Mouse (Mus musculus) heart, embryonic 11.5 days (tissue): ENCODE measurements around the gene Plpp2. TPM values are rescaled to one million over a fixed set of nuclear protein-coding genes. Genes with fewer than 3 reads are reported as not detected.

Source experiments
- ATAC-seq: fragments of 200-750 bp; cut with Nextera tagmentation; replicated peaks from 2 replicates; pipeline ENCODE4 v1.8.0; 2017; ENCODE audit warnings: moderate library complexity; ENCODE audit not compliant: insufficient number of reproducible peaks, low FRiP score, low TSS enrichment
- H3K27ac ChIP-seq: fragments of 300-500 bp; sonication (generic); 2 replicates; pipeline ENCODE4 v1.5.1; 2014; ENCODE audit warnings: mild to moderate bottlenecking, low read depth, low read length
- H3K27me3 ChIP-seq: fragments of 300-500 bp; sonication (generic); 2 replicates; pipeline ENCODE4 v1.6.1; 2014; ENCODE audit warnings: mild to moderate bottlenecking, low read length, mixed read lengths; ENCODE audit not compliant: control insufficient read depth, insufficient read depth
- H3K36me3 ChIP-seq: fragments of 300-500 bp; sonication (generic); 2 replicates; pipeline ENCODE4 v1.6.1; 2014; ENCODE audit warnings: mild to moderate bottlenecking, low read length, moderate library complexity, mixed read lengths; ENCODE audit not compliant: control insufficient read depth, insufficient read depth
- H3K4me1 ChIP-seq: fragments of 300-500 bp; sonication (generic); 2 replicates; pipeline ENCODE4 v1.6.1; 2014; ENCODE audit warnings: low read length; ENCODE audit not compliant: control insufficient read depth, insufficient read depth
- H3K4me2 ChIP-seq: fragments of 300-500 bp; sonication (generic); 2 replicates; pipeline ENCODE4 v1.6.1; 2014; ENCODE audit warnings: mild to moderate bottlenecking, moderate library complexity
- H3K4me3 ChIP-seq: fragments of 300-500 bp; sonication (generic); 2 replicates; pipeline ENCODE4 v1.5.1; 2014; ENCODE audit warnings: low read depth, low read length
- H3K9ac ChIP-seq: fragments of 300-500 bp; sonication (generic); 2 replicates; pipeline ENCODE4 v1.6.1; 2014; ENCODE audit warnings: mild to moderate bottlenecking, low read depth, low read length, moderate library complexity
- H3K9me3 ChIP-seq: fragments of 300-500 bp; sonication (generic); replicated peaks from 2 replicates; pipeline ENCODE4 v1.6.1; 2016; ENCODE audit warnings: low read length; ENCODE audit not compliant: control insufficient read depth
- WGBS: fragments of 180-500 bp; shearing (Covaris S2); extraction: QIAGEN DNeasy Blood & Tissue Kit; methylation state at CpG from one replicate; pipeline ENCODE4 v1.1.7; 2014; ENCODE audit not compliant: insufficient replicate concordance; 5-methylcytosine and 5-hydroxymethylcytosine counted together
- polyA plus RNA-seq: library from polyadenylated mRNA; unstranded; fragments of >200 nt; fragmentation: Nextera tagmentation; extraction: Ambion mirVana; gene quantifications from 2 replicates; pipeline ENCODE4 v1.2.1, GENCODE M21; 2014

Plpp2 gene
- polyA plus RNA-seq, 1 experiment from 2014 or later, result 14.2 TPM

DNA sequence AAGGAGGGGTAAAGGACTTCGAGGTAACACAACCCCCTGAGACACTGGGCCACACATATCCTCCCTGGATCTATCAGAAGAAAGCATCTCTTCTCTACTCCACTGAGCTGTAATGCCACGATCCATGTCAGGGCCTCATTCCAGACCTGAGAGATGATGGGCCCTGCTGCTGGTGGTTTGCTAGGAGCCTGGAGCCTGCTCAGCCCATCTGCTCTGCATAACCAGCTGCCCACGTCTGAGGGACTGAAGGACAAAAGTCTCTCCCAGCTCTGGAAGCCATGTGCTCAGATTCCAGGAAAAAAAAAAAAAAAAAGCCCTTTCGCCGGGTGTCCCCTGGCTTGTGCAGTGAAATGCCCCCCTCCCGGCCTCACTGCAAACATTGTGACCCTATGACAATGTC lies 42.2 kb upstream of the Plpp2 start:
- peaks cover 6% of the 10 kb centered on the region; the same call in 1 of the 2 replicates for H3K27me3 ChIP-seq
- H3K36me3 ChIP-seq, result no peaks in the 10 kb centered on the region
- no peak for ATAC-seq
- no peak overlapping the region for H3K9ac ChIP-seq
- no peak overlapping the region for H3K4me3 ChIP-seq
- H3K9me3 ChIP-seq, result no peaks in the 10 kb centered on the region
- H3K4me1 ChIP-seq, result no peaks in the 10 kb centered on the region
- no peak overlapping the region for H3K4me2 ChIP-seq
- H3K27ac ChIP-seq, result no peak overlapping the region
- 80% methylated on average over 6 of the region's 6 CpGs for WGBS

GRCm38 (mm10) chr10:79574796-79575195 lies 41.2 kb upstream of the Plpp2 start:
- WGBS, result 88% methylated on average over 6 of the region's 6 CpGs
- Histone ChIP-seq H3K36me3 (no peaks in the 10 kb centered on the region), H3K27me3 (peaks cover 6% of the 10 kb centered on the region; the same call in 1 of the 2 replicates)

GRCm38 (mm10) chr10:79574350-79574749 lies 40.8 kb upstream of the Plpp2 start:
- H3K9me3 ChIP-seq, result no peaks in the 10 kb centered on the region
- 74% methylated on average over 8 of the region's 8 CpGs for WGBS
- H3K4me2 ChIP-seq, result no peak overlapping the region
- no peaks in the 10 kb centered on the region for H3K4me1 ChIP-seq
- H3K36me3 ChIP-seq, result no peaks in the 10 kb centered on the region
- no peak for ATAC-seq
- H3K27me3 ChIP-seq, result peaks cover 6% of the 10 kb centered on the region; the same call in 1 of the 2 replicates
- H3K9ac ChIP-seq, result no peak overlapping the region
- no peak overlapping the region for H3K4me3 ChIP-seq
- no peak overlapping the region for H3K27ac ChIP-seq

More at GRCm38 (mm10) chr10:79574796-79575195, 41.2 kb upstream of the Plpp2 start:
- Histone ChIP-seq H3K4me2 (no peak overlapping the region), H3K4me1 (no peaks in the 10 kb centered on the region), H3K4me3 (no peak overlapping the region), H3K9ac (no peak overlapping the region), H3K27ac (no peak overlapping the region), H3K9me3 (no peaks in the 10 kb centered on the region)
- ATAC-seq, result no peak

DNA sequence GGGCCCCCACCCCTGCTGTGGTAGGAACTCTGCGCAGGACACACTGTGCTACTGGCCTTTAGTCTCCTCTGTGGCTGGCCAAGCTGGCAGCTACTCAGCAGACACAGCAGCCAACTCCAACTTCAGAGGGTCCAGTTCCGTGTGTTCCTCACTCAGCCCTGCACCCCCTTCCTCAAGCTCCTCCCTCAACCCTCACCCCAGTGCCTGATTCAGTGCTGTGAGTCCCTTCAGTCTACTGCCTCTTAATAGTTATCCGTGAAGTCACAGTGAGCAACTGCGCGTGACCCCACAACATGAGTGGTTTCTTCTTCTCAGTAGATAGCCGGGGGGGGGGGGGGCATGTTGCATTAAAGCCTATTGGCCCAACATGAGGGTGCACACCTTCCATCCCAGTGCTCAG lies 40.0 kb upstream of the Plpp2 start:
- Histone ChIP-seq H3K27ac (no peak overlapping the region), H3K27me3 (0 out of 2 replicates have a peak, but pooled peaks cover 1% of the 10 kb centered on the region), H3K9me3 (no peaks in the 10 kb centered on the region), H3K36me3 (no peaks in the 10 kb centered on the region), H3K4me1 (no peaks in the 10 kb centered on the region), H3K9ac (no peak overlapping the region), H3K4me3 (no peak overlapping the region), H3K4me2 (no peak overlapping the region)
- 80% methylated on average over 6 of the region's 6 CpGs for WGBS
- no peak for ATAC-seq

DNA sequence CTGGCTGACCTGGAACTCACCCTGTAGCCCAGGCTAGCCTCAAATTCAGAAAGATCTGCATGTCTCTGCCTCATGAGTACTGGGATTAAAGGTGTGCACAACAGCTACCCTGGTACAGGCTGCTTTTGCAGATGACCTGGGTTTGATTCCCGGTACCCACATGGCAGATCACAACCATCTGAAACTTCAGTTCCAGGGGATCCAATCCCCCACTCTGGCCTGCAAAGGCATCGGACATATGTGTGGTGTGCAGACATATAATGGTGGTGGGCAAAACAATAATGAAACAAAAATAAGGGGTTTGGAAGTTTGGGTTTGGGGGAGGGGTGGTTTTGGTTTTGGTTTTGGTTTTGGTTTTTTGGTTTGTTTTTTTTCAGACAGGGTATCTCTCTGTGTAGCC lies 37.7 kb upstream of the Plpp2 start:
- Histone ChIP-seq H3K27me3 (no peaks in the 10 kb centered on the region), H3K36me3 (no peaks in the 10 kb centered on the region), H3K4me3 (no peak overlapping the region), H3K27ac (no peak overlapping the region), H3K4me2 (no peak overlapping the region), H3K9me3 (no peaks in the 10 kb centered on the region), H3K4me1 (no peaks in the 10 kb centered on the region), H3K9ac (no peak overlapping the region)
- WGBS, result 87% methylated on average over 2 of the region's 2 CpGs
- no peak for ATAC-seq

- no peak overlapping the region for H3K9ac ChIP-seq
- H3K9me3 ChIP-seq, result no peaks in the 10 kb centered on the region
- ATAC-seq, result no peak
- H3K27ac ChIP-seq, result no peak overlapping the region
- no peak overlapping the region for H3K4me2 ChIP-seq
- no peaks in the 10 kb centered on the region for H3K4me1 ChIP-seq
- no peaks in the 10 kb centered on the region for H3K36me3 ChIP-seq
- H3K27me3 ChIP-seq, result no peaks in the 10 kb centered on the region
- no peak overlapping the region for H3K4me3 ChIP-seq
- 80% methylated on average over 5 of the region's 5 CpGs for WGBS
Observed at GRCm38 (mm10) chr10:79569921-79570320, 36.3 kb upstream of the Plpp2 start.

DNA sequence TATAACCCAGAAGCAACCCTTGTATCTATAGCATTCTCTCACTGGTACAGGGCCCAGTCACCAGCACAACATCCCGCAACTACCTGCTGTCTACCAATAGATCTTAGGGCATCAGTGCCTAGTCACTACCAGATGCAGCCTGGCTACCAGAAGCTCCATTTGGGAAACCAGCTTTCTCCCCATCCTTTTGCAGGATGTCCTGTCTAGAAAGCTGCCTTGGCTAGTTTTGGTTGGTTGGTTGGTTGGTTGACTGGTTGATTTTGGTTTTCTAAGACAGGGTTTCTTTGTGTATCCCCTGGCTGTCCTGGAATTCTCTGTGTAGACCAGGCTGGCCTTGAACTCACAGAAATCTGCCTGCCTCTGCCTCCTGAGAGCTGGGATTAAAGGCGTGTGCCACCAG lies 26.1 kb upstream of the Plpp2 start:
- H3K36me3 ChIP-seq, result no peaks in the 10 kb centered on the region
- H3K27ac ChIP-seq, result no peak overlapping the region
- no peaks in the 10 kb centered on the region for H3K4me1 ChIP-seq
- no peaks in the 10 kb centered on the region for H3K9me3 ChIP-seq
- 84% methylated on average over 2 of the region's 2 CpGs for WGBS
- no peak overlapping the region for H3K4me2 ChIP-seq
- ATAC-seq, result no peak
- no peaks in the 10 kb centered on the region for H3K27me3 ChIP-seq
- no peak overlapping the region for H3K9ac ChIP-seq
- no peak overlapping the region for H3K4me3 ChIP-seq

DNA sequence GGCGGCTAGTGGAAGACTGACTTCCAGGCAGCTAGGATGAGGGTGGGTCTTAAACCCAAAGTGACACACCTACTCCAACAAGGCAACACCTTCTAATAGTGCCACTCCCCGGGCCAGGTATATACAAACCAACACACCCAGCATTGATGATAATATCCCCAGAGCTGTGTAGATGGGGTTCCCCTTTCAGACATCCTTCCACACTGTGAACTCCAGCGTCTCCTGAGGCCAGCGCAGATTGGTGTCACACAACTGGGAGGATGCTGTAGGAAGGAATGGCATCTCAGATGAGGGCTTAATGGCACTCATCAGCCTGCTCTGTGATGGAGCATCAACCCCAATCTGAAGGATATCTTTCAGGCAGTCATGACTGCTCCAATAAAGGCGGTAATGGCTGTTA lies 23.9 kb upstream of the Plpp2 start:
- no peak overlapping the region for H3K9ac ChIP-seq
- no peak overlapping the region for H3K27ac ChIP-seq
- peaks cover 10% of the 10 kb centered on the region for H3K4me1 ChIP-seq
- H3K27me3 ChIP-seq, result no peaks in the 10 kb centered on the region
- H3K4me3 ChIP-seq, result no peak overlapping the region
- WGBS, result 86% methylated on average over 5 of the region's 5 CpGs
- no peak for ATAC-seq
- H3K4me2 ChIP-seq, result no peak overlapping the region
- H3K9me3 ChIP-seq, result no peaks in the 10 kb centered on the region
- H3K36me3 ChIP-seq, result no peaks in the 10 kb centered on the region

DNA sequence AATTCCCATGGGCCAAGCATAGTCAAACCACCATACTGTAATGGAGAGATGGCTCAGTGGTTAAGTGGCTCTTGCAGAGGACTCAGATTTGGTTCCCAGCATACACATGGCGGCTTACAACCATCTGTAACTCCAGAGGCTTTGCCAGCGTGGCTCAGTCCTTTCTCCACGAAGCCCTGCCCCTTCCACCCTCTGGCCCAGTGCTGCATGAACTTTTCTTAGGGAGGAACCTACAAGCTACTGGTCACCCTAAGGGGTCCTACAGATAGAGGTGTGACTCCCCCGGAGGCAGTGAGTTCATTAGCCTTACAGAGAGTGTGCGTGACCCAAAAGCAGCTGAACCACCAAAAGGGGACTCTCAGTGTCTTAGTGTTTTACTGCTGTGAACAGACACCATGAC lies 23.4 kb upstream of the Plpp2 start:
- H3K9me3 ChIP-seq, result no peaks in the 10 kb centered on the region
- peaks cover 12% of the 10 kb centered on the region for H3K4me1 ChIP-seq
- no peak overlapping the region for H3K27ac ChIP-seq
- H3K4me3 ChIP-seq, result no peak overlapping the region
- H3K36me3 ChIP-seq, result no peaks in the 10 kb centered on the region
- WGBS, result 83% methylated on average over 5 of the region's 5 CpGs
- no peaks in the 10 kb centered on the region for H3K27me3 ChIP-seq
- H3K4me2 ChIP-seq, result no peak overlapping the region
- ATAC-seq, result no peak
- H3K9ac ChIP-seq, result no peak overlapping the region
